Mouse (Mus musculus): Measurements from ENCODE around the gene Ust. TPM values are rescaled to one million over a fixed set of nuclear protein-coding genes. Genes with fewer than 3 reads are reported as not detected.

The Ust gene
- 0.34 and 0.37 TPM in 2 replicates for polyA plus RNA-seq (2012; ENCODE audit: low replicate concordance)

GRCm38 (mm10) chr10:8518141-8519013, at the start of gene Ust:
Gene Ust (minus strand): TSS chr10:8518825.

Data from leukemia stem cell, adult 10-12 weeks (primary cell).